Mouse (Mus musculus) cortical plate, adult 2 months (tissue): ENCODE data around the gene Wnt11. TPM values are rescaled to one million over a fixed set of nuclear protein-coding genes. Genes with fewer than 3 reads are reported as not detected.

Experiments
- H3K27ac ChIP-seq: fragments of 200-500 bp; 2 replicates; pipeline ENCODE4 v1.5.1; 2012; ENCODE audit warnings: low read length, control low read depth, inconsistent platforms; ENCODE audit not compliant: insufficient read depth
- H3K4me1 ChIP-seq: fragments of 200-500 bp; 2 replicates; pipeline ENCODE4 v1.6.1; 2011; ENCODE audit warnings: low read length; ENCODE audit not compliant: control insufficient read depth, insufficient read depth
- H3K4me3 ChIP-seq: fragments of 200-500 bp; 2 replicates; pipeline ENCODE4 v1.5.1; 2011; ENCODE audit warnings: mild to moderate bottlenecking, low read length, control low read depth; ENCODE audit not compliant: insufficient read depth
- CTCF ChIP-seq: fragments of 200-500 bp; IDR thresholded peaks from 2 replicates; pipeline ENCODE4 v1.5.1; 2011; ENCODE audit warnings: mild to moderate bottlenecking, control low read depth, low read length; ENCODE audit not compliant: insufficient read depth; ENCODE audit errors: extremely low read depth
- POLR2A ChIP-seq: fragments of 200-500 bp; IDR thresholded peaks from 2 replicates; pipeline ENCODE4 v1.6.1; 2011; ENCODE audit warnings: mild to moderate bottlenecking, low read length, control low read depth; ENCODE audit not compliant: insufficient read depth; ENCODE audit errors: extremely low read depth
- polyA plus RNA-seq: library from polyadenylated mRNA; depleted of rRNA; stranded (reverse); fragments of >200 nt; gene quantifications from 2 replicates; pipeline ENCODE4 v1.2.3, GENCODE M21; 2012

Gene Wnt11
- polyA plus RNA-seq, 1 experiment = 0.69 TPM

DNA sequence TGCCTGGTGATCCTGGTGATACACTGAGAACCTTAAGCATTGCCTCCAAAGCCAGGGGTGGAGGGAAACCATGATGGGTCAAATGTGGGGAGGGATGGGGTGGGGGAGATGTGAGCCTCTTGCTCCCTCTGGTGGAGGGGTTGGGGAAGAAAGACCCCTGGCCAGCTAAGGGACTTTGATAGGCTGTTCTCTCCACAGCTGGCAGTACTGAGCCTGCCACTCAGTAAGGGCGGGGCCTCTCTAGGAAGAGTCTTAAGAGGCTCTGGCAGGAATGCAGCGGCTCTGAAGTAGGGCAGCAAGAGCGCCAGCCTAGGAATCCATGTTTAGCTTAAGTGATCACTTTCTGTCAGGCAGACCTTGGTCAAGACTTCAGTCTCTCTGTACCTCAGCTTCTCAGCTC is 6.9 kb downstream of the Wnt11 start:
- Histone ChIP-seq H3K4me1 (no peaks in the 10 kb centered on the region; the same call in 1 of the 2 replicates), H3K4me3 (no peak overlapping the region), H3K27ac (no peak overlapping the region)
- TF ChIP-seq CTCF (no peak), POLR2A (no peak)

DNA sequence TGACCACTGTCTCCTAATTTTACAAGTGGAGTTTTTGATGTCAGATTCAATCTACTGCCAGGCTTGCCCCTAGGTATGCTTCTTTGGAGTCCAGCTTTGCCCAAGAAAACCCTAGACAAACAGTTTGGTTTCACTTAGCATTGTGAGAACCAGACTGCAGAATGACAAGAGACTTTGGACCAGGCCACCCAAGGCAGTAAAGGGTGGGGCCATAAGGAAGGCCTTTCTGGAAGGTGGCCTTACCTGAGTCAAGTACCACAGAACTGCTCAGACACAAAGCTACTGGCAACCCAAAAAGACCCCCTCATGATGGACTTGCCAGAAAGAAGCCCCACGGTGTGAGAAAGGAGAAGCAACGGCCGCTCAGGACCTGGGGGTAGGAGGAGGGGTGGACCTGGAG is 8.1 kb downstream of the Wnt11 start:
- H3K4me3 ChIP-seq = no peak overlapping the region
- no peaks in the 10 kb centered on the region; the same call in 1 of the 2 replicates for H3K4me1 ChIP-seq
- TF ChIP-seq CTCF = no peak
- TF ChIP-seq POLR2A = no peak
- no peak overlapping the region for H3K27ac ChIP-seq

DNA sequence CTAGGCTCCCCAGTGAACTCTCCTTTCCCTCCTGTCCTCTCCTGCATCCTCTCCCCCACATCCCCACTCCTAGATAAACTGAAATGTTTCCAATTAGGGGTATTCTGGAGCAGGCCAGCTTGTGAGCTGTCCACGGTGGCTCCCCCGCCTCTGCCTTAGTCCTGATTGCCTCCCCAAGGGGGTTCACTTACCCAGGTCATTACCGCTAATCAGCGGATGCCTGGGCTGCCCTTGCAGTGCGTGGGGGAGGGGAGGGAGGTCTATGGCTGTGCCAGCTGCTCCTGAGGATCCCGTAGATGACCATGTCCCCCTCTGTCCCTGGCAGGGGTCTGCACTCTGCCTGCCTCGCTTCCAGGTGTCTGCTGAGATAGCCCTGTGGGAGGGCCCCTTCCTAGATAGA is 8.7 kb downstream of the Wnt11 start:
- Histone ChIP-seq H3K27ac (no peak overlapping the region), H3K4me3 (no peak overlapping the region), H3K4me1 (no peaks in the 10 kb centered on the region; the same call in 1 of the 2 replicates)
- TF ChIP-seq POLR2A (no peak), CTCF (no peak)

GRCm38 (mm10) chr7:98848899-98849640 is 14.2 kb downstream of the Wnt11 start:
- Histone ChIP-seq H3K4me3 (no peak overlapping the region), H3K27ac (no peak overlapping the region), H3K4me1 (no peaks in the 10 kb centered on the region)
- TF ChIP-seq CTCF (no peak), POLR2A (no peak)

- Histone ChIP-seq H3K4me3 (no peak overlapping the region), H3K27ac (no peak overlapping the region), H3K4me1 (no peaks in the 10 kb centered on the region)
- TF ChIP-seq CTCF = no peak
- TF ChIP-seq POLR2A = no peak
These were observed 15.5 kb downstream of the Wnt11 start for GRCm38 (mm10) chr7:98850388-98850787.

DNA sequence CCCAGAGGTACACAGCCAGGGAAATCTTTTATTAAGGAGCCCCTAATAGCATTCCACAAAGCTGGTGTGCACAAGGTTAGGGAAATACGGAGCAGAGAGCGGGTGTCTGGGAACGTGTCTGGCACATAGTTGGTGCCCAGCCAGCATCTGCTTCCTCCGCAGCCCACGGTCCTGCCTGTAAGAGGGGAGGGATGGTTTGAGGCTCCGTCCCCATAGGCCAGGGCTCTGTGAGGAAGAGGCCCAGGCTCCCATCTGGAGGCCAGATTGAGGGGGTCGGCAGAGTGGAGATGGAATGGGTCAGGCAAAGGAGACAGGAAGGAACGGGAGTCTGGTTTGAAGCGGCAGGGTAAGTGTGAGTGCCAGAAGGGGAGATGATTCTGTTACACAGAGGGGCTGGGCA is 16.3 kb downstream of the Wnt11 start:
- Histone ChIP-seq H3K4me1 (peaks cover 2% of the 10 kb centered on the region; the same call in 1 of the 2 replicates), H3K4me3 (no peak overlapping the region), H3K27ac (no peak overlapping the region)
- TF ChIP-seq POLR2A (no peak), CTCF (no peak)

DNA sequence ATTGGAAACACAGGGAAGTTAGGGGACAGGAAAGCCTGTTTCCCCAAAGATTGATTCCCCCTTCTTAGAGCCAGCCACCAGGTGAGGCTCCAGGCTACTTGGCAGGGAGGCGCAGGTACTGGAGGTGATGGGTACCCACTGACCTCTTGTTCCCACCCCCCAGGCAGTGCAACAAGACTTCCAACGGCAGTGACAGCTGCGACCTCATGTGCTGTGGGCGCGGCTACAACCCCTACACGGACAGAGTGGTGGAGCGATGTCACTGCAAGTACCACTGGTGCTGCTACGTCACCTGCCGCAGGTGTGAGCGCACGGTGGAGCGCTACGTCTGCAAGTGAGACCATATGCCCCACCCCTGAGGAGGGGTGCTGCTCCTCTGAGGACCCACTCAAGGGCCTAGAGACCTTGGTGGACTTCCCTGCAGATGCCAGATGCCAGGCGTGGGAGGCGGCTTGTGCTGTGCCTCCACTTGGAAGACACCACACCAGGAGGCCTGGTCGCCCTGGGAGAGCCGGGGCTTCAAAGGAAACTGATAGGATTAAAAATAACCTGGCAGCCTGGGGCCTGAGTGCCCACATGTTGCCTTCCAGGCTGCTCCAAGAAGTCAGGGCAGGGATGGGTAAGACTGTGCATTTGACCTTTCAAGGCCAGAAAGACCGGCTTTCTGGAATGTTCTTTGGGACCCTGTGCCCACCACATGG is 18.2 kb downstream of the Wnt11 start:
- H3K27ac ChIP-seq = no peak overlapping the region
- TF ChIP-seq CTCF (no peak), POLR2A (no peak)
- H3K4me1 ChIP-seq = peaks cover 4% of the 10 kb centered on the region; the same call in 1 of the 2 replicates
- H3K4me3 ChIP-seq = no peak overlapping the region

GRCm38 (mm10) chr7:98853806-98854205 is 18.9 kb downstream of the Wnt11 start:
- H3K27ac ChIP-seq = no peak overlapping the region
- no peak overlapping the region for H3K4me3 ChIP-seq
- peaks cover 4% of the 10 kb centered on the region; the same call in 1 of the 2 replicates for H3K4me1 ChIP-seq
- TF ChIP-seq POLR2A (no peak), CTCF (no peak)

GRCm38 (mm10) chr7:98855388-98855787 is 20.5 kb downstream of the Wnt11 start:
- Histone ChIP-seq H3K4me3 (no peak overlapping the region), H3K4me1 (peaks cover 4% of the 10 kb centered on the region; the same call in 1 of the 2 replicates), H3K27ac (no peak overlapping the region)
- TF ChIP-seq POLR2A = no peak
- no peak for TF ChIP-seq CTCF

- Histone ChIP-seq H3K4me3 (no peak overlapping the region), H3K27ac (no peak overlapping the region), H3K4me1 (peaks cover 4% of the 10 kb centered on the region; the same call in 1 of the 2 replicates)
- TF ChIP-seq POLR2A (no peak), CTCF (no peak)
These were observed 21.2 kb downstream of the Wnt11 start for GRCm38 (mm10) chr7:98856128-98856527.
